Mouse (Mus musculus) olfactory bulb, adult 2 months (tissue): ENCODE results near the gene Ankrd12.

Experiments used
- CTCF ChIP-seq: fragments of 200-500 bp; IDR thresholded peaks from 2 replicates; pipeline ENCODE4 v1.5.1; 2012; ENCODE audit warnings: low read depth, mild to moderate bottlenecking, low read length, moderate library complexity; ENCODE audit not compliant: insufficient read depth
- POLR2A ChIP-seq: fragments of 200-500 bp; IDR thresholded peaks from 2 replicates; pipeline ENCODE4 v1.6.1; 2012; ENCODE audit warnings: mild to moderate bottlenecking, low read depth, low read length, moderate library complexity; ENCODE audit not compliant: insufficient read depth

DNA sequence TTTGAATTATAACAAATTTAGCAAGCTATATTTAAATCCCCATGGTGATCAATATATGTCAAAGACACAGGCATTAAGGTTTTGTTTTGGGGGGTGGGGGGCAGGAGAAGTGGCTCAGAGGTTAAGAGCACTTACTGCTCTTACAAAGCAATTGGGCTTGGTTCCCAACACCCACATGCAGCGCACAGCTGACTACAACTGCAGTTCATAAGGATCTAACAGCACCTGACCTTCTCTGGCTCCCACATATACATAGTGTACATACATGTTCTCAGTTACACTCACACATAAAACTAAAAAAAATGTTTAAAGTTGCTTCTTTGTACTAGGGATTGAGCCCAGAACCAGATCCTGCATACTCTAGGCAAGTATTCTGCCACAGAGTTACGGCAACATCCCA is 14.5 kb upstream of the Ankrd12 start:
- TF ChIP-seq CTCF: no peak
- no peak for TF ChIP-seq POLR2A
